Mouse (Mus musculus): ENCODE data around the gene Sp9.

The Sp9 gene

GRCm38 (mm10) chr2:73275261-73276040, 3.7 kb downstream of the Sp9 start:
- no peak for DNase-seq

DNA sequence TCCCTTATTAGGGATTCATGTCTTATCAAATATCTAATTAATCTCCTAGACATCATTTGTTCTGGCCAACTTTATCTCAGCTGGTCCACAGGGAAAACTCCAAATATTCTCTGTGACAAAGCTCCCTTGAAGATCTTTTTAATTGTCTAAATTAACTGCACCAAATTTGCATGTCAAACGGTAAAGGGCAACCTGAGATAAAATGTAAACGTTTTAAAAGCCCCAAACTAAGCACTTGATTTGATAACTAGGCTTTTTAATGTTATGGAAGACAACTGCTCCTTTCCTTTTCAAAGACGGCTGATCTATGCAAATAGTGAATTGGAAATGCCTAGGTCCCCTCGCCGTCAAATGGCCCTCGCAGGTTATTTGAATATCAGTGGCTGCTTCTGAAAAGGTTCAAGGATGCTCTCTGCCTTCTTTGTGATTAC, 4.4 kb downstream of the Sp9 start:
- DNase-seq: no peak

GRCm38 (mm10) chr2:73277021-73277708, 5.4 kb downstream of the Sp9 start:
- no peak for DNase-seq

DNA sequence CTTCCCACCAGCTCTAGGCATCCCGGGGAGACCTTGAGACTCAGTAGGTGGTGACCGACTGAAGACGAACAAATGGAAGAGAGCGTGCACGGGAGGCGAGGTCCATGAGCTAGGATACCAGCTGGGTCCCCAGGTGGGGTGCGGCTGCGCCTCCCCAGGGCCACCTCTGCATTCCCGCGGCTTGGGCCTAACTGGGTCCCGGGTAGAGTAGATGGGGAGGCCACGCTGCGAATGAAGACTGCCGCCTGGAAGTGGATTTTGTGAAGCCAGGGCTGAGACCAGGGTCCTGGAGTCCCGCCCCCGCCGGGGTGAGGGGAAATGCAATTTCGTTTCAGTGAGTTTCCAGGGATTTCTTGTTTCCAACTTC, 6.0 kb downstream of the Sp9 start:
- DNase-seq: no peak

DNA sequence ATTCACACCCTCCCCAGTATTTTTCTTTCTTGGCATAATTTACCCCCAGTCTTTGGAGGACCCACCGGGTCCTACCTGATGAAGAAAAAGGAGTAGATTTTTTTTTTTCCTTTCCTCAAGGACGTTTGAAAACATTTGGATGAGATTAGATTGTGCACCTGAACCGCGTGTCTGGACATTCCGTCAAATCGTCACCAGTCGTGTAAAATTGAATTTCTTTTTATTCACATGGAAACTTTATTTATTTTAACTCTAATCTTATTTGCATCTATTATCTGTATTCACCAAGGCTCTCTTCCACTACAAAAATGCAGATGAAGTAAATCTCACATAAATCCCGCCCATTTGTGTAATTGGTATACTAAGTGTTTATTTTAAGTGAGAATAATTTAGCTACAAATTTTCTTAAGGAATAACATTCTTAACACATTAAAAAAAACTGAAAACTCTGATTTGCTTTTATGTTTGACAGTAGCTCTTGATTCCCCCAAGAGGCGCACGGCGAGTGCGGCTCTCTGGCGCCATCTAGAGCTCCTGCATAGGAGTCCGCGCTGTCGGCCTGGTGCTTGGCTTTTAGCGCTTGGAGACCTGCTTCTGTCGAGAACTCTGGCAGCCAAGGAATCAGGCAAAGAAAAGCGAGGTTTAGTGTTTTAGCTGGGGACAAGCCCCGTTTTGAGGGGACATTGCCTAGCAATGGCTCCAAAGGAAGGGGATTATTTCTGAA, 6.6 kb downstream of the Sp9 start:
- peak; percentile 74 to 86 for DNase-seq

DNA sequence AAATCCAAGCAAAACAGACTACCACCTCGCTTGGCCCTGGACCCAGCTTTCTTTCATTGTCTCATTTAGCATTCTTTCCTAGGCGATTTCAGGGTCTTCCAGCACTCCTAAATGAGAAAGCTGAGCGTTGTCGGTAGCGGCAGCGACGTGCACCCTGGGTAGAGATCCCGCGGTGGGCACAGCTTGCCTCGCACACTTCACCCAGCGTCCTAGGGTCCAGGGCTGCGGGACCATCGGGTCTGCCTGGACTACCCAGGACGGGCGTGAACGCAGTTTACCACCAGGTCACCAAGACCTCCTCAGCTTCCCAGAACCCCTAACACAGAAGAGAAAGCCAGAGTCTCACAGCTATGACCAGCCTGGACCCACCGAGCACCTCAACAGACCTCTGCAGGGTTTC, 7.1 kb downstream of the Sp9 start:
- DNase-seq: no peak

- no peak for DNase-seq
Measured at GRCm38 (mm10) chr2:73279271-73280038, 7.7 kb downstream of the Sp9 start.

DNA sequence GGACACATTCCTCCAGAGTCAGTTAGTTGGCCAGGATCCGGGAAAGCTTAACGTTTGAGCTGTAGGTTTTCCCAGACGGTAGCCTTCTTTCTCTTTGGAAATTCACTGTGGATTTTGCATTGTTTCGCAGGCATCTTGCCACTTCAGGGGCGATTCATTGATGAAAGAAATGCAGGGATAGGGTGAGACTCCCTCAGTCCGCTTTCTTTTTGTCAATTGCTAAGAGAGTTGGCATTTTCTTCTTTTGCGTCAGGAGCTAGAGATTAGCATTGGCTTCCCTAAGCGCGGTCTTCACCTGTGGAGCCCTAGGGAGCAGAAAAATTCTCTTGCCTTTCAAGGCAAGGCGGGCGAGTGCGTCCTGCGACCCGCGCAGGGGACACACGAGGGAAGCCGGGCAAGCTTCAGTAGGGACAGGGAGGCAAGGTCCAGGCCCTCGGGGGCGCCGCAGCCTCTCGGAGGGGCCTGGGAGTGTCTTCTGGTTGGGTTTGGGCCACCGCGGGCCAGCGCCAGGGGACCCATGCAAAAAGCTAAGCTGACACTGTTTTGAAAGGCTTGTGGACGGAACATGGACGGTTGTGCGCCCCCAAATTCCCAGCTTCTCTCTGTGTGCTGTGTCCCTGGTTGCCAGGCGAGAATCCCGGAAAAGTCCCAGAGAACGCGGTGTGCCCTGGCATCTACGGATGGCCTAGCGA, 8.8 kb downstream of the Sp9 start:
- no peak for DNase-seq

DNA sequence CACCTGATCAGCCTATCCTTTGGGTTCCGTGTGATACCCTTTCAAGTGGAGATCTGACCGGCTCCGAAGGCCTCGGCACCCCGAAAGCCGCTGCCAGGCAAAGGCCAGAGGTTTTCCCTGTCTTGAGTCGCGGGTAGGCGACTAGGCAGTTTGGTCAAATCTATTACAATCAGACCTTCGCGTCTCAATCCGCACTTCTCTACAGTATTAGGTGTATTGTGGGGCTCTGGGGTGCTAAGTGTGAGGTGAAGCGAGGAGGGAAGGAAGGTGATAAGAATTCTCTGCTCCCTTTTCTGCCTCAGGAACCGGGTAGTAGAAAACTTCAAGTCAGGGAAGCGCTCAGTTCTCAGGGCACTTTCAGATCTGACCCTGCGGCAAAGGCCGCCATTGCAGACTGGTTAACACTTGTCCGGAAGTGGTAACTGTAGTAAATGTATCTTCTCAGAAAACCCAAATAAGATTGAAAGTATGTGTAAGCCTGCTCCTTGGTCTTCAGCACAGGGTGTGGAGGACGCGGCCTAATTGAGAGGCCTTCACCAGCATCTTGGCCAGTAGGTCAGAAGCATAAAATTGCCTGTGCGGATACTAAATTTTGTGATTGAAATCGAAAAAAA, 9.4 kb downstream of the Sp9 start:
- DNase-seq: no peak

- DNase-seq: no peak
Measured at GRCm38 (mm10) chr2:73281707-73282106, 10.0 kb downstream of the Sp9 start.

DNA sequence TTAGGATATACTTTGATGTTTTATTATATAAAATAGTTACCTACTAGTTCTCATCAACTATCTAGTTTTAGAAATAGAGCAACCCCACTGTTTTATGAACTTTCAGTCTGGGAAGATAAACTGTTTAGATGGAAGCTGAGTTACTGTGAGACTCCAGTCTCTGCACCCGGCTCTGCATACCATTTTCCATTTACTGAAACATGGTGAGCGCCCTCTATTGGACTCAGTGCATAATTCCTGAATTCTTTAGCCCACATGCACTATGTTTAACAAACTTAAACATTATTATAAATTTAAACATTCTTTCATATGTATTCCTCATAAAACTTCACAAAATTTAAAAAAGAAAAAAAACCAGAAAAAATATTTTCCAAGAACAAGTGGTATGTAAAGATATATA, 13.9 kb downstream of the Sp9 start:
- no peak for DNase-seq

DNA sequence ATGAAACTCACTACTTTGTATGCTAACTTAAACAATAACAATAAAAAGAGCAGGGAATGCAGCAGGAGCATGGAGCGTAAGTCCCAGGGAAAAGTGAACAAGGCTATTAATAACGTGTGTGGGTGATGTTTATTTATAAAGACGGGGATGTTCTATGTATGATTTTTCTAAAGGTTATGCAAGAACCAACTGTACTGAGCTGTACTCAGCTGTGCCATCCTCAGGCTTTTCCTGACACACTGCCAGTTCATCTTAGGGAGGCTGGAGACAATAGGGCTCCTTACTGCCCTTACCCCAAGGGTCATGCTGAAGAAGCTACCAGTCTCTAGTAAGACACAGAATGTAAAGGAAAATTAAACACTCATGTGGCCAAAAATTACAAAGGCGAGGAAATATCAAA, 19.4 kb downstream of the Sp9 start:
- no peak for DNase-seq

DNA sequence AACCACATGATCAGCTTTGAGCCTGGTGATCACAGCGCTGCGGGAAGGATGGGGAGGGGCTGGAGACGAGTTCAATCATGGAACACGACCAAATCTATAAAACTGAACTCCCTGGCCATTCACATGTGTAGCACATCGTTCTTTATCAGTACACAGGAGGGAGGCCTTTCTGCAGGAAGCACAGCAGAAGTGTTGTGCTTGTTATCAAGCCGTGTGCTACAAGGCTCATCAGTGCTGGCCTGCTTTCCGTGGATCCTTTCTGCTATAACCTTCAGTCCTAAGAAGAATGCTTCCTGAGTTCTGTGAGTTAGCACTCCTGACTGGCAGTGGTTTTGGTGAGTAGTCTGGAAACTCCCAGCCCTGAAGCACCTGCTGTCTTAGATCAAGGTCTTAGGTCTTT, 23.3 kb downstream of the Sp9 start:
- DNase-seq: no peak

DNA sequence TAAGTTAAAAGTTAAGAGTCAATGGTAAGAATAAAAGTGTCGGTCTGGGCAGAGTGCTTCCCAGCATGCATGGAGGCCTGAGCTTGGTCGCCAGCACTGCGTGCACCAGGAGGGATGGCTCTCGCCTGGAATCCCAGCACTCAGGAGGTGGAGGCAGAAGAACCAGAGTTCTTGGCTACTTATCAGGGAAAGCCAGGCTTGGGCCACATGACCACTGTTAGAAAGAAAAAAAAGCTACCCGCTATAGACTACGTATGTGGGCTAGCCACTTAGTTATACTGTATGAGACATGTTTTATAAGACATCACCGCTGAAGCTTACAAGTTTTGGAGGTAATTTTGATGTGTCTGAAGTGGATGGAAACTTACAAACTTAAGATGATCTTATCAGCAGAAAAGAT, 26.4 kb downstream of the Sp9 start:
- DNase-seq: no peak

- DNase-seq: no peak
Measured at GRCm38 (mm10) chr2:73298841-73299240, 27.1 kb downstream of the Sp9 start.

- DNase-seq: no peak
Measured at GRCm38 (mm10) chr2:73301979-73302378, 30.3 kb downstream of the Sp9 start.

GRCm38 (mm10) chr2:73302722-73303121, 31.0 kb downstream of the Sp9 start:
- no peak for DNase-seq

DNA sequence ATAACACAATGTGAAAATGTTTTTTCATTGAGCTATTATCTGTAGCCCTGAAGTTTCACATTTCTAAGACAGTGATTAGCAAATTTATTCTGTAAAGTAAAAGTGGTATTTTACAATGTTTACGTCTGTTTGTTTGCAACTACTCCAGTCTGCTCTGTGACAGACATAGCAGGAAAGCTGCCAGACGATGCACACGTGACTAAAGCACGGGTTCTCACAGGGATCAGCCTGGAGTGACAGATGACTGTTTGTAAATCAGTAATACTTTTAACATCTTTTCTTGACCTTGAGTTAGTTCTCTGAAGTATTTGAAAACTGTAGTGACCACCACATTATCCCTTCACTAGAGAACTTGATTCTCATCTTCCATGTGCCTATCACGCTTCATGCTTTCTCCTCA, 32.8 kb downstream of the Sp9 start:
- DNase-seq: peak in 1 of 2 experiments; percentile 44

GRCm38 (mm10) chr2:73306006-73306405, 34.3 kb downstream of the Sp9 start:
- peak in 1 of 2 experiments; percentile 24 for DNase-seq

DNA sequence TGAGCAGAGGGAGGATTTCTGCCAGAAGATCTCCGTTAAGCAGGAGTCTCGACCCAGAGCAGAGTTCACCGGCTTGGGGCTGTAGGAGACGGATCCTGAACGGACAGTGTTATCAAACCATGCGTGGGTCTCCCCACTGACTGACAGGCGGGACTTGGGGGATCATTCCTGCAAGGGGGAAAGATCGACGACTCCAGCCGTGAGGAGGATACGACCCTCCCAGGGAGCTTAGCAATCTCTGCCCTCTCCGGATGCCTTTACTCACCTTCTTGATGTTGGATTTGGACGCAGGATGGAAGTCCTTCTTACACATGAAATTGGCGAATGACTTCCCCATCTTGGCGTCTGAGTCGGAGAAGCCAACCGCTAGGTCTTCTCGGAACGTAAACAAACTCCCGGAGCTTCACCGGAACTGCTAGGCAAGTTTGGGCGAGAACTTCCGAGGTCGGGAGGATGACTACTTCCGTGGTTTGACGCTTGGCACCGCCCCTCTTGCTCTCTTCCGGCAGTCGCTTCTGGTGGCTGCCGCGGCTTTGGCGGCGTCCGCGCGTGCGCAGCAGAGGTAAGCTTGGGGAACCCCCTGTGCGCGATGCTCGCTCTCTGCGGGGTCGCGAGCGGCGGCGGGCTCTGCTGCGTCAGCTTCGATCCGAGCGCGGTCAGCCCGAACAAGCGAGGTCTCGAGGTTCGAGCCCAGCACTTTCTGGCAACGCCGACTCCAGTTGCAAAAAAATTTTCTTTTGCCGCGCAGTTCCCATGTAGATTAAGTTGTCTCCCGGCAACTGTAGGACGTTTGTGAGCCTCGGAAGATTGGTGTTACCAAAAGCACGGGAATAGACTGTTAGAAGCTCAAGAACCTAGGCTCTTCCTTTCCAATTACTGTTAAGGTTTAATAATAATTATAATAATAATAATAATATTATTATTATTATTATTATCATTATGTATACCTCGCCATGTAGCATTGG, 40.7 kb downstream of the Sp9 start, which contains the start of the genes Scrn3 and Cir1:
Gene Scrn3, plus strand, starts transcription at position 450 of the 965 bp plus-strand sequence.
Gene Cir1, minus strand, starts transcription at position 550 of the 965 bp plus-strand sequence.
- DNase-seq: peak; percentile 94

DNA sequence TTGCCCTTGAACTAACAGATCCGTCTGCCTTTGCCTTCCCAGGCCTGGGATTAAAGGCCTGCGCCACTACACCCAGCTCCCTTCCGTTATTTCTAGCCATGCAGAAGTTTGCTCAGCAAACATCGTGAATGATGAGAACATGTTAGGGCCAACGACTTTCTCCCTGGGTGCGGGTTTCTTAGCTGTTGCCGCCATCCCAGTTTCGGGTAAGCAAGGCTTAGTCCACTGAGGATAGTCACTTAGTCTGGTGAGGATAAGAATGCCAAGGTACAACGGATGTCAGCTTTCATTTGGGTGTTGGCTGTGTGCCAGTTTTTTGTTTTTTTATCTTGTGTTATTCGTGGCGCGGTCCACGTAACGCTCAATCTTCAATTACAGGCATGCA, 41.4 kb downstream of the Sp9 start:
- peak; percentile 29 to 44 for DNase-seq
